In genomic region chr1:37299540-37300491, GRCm38 (mm10) we compare ENCODE assay signal across 8 mouse cellular contexts. TPM values are rescaled to one million over a fixed set of nuclear protein-coding genes. Genes with fewer than 3 reads are reported as not detected.
DNase-seq lines count a peak whose midpoint lies in the region; ATAC-seq lines count a peak whose summit lies in the region.

TSS of gene Inpp4a (plus strand) at chr1:37299865.

- H3K4me2 ChIP-seq in heart, embryonic 14.5 days (ENCODE audit: low read length) = peak within 1 kb of the TSS; percentile 83
- peak within 1 kb of the TSS; percentile 99 for H3K4me2 ChIP-seq in liver, embryonic 13.5 days
- H3K4me2 ChIP-seq in stomach, embryonic 16.5 days (ENCODE audit: low read depth, low read length) = peak within 1 kb of the TSS; percentile 69

- no peaks in the 10 kb centered on the region for H3K36me3 ChIP-seq in heart, embryonic 14.5 days (ENCODE audit: control insufficient read depth, insufficient read depth, low read length)
- H3K36me3 ChIP-seq in liver, embryonic 13.5 days = no peaks in the 10 kb centered on the region
- H3K36me3 ChIP-seq in stomach, embryonic 16.5 days (ENCODE audit: control insufficient read depth, insufficient read depth, low read length) = no peaks in the 10 kb centered on the region

- DNase-seq in c-Kit-negative CD71-positive TER-119-positive erythroid progenitor cells, embryonic 14.5 days (ENCODE audit: low read depth, low spot score) = peak; percentile 83
- DNase-seq in fibroblast of lung, adult 2 months (ENCODE audit: low read depth) = peak; percentile 67
- DNase-seq in kidney, postnatal 14 days = peak; percentile 95
- DNase-seq in liver, embryonic 13.5 days = peak; percentile 86
- peak; percentile 96 for DNase-seq in neural tube, embryonic 10.5 days (ENCODE audit: extremely low spot score, low spot score)

- no peaks in the 10 kb centered on the region for H3K9me3 ChIP-seq in heart, embryonic 14.5 days (ENCODE audit: control insufficient read depth, low read length)
- H3K9me3 ChIP-seq in liver, embryonic 13.5 days (replicated peaks) = no peaks in the 10 kb centered on the region
- H3K9me3 ChIP-seq in stomach, embryonic 16.5 days (replicated peaks; ENCODE audit: control insufficient read depth, low read length) = no peaks in the 10 kb centered on the region

- peak; percentile 92 for ATAC-seq in CD4-positive, CD25-positive, alpha-beta regulatory T cell, adult 4 months
- ATAC-seq in heart, embryonic 14.5 days (ENCODE audit: insufficient number of reproducible peaks, insufficient read depth, low FRiP score, low read depth) = peak; percentile 89
- peak; percentile 92 for ATAC-seq in liver, embryonic 13.5 days (ENCODE audit: low read depth)
- peak; percentile 93 for ATAC-seq in stomach, embryonic 16.5 days (ENCODE audit: insufficient read depth, low FRiP score)

- no peaks in the 10 kb centered on the region for H3K27me3 ChIP-seq in heart, embryonic 14.5 days (ENCODE audit: control insufficient read depth, insufficient read depth, low read length)
- peaks cover 16% of the 10 kb centered on the region; the same call in 1 of the 2 replicates for H3K27me3 ChIP-seq in liver, embryonic 13.5 days
- H3K27me3 ChIP-seq in stomach, embryonic 16.5 days (ENCODE audit: control insufficient read depth, insufficient read depth, low read length) = no peaks in the 10 kb centered on the region

- H3K9ac ChIP-seq in heart, embryonic 14.5 days (ENCODE audit: low read length) = peak within 1 kb of the TSS; percentile 94
- peak within 1 kb of the TSS; percentile 82 for H3K9ac ChIP-seq in liver, embryonic 13.5 days
- peak within 1 kb of the TSS; percentile 90 for H3K9ac ChIP-seq in stomach, embryonic 16.5 days (ENCODE audit: low read length)

- peaks cover 5% of the 10 kb centered on the region in 2 experiments; a peak in 2 of 4 replicates for H3K4me1 ChIP-seq in heart, embryonic 14.5 days (ENCODE audit: control insufficient read depth in 2 of 2, insufficient read depth in 2 of 2, low read length in 2 of 2)
- H3K4me1 ChIP-seq in liver, embryonic 13.5 days (replicated peaks) = peaks cover 28% of the 10 kb centered on the region
- H3K4me1 ChIP-seq in stomach, embryonic 16.5 days (ENCODE audit: control insufficient read depth, insufficient read depth, low read length) = peaks cover 6% of the 10 kb centered on the region; the same call in 1 of the 2 replicates

- WGBS in heart, embryonic 14.5 days = under 1% methylated on average over 77 of the region's 77 CpGs
- WGBS in liver, embryonic 13.5 days (ENCODE audit: insufficient replicate concordance) = 1% methylated on average over 77 of the region's 77 CpGs
- WGBS in stomach, embryonic 16.5 days = under 1% methylated on average over 77 of the region's 77 CpGs

- peak within 1 kb of the TSS; percentile 22 to 64; a peak in 2 of 4 replicates for H3K27ac ChIP-seq in heart, embryonic 14.5 days (replicated peaks in 1 of 2; ENCODE audit: control insufficient read depth in 1 of 2, insufficient read depth in 1 of 2, low read depth in 2 of 2, low read length in 2 of 2)
- H3K27ac ChIP-seq in liver, embryonic 13.5 days = no peak within 1 kb of the TSS; the same call in 1 of the 2 replicates
- peak within 1 kb of the TSS; percentile 59 for H3K27ac ChIP-seq in stomach, embryonic 16.5 days (ENCODE audit: low read length)

- peak within 1 kb of the TSS; percentile 91 to 95 for H3K4me3 ChIP-seq in heart, embryonic 14.5 days (ENCODE audit: control insufficient read depth in 1 of 2, insufficient read depth in 1 of 2, low read depth in 1 of 2, low read length in 2 of 2)
- H3K4me3 ChIP-seq in liver, embryonic 13.5 days (replicated peaks) = peak within 1 kb of the TSS; percentile 82
- peak within 1 kb of the TSS; percentile 90 for H3K4me3 ChIP-seq in stomach, embryonic 16.5 days (replicated peaks; ENCODE audit: low read length)

RNA-seq across cellular contexts. Expression of gene Inpp4a, which starts in this region (rescaled TPM):
- 10 to 100 TPM; 76.6 to 78.0 TPM for polyA plus RNA-seq in CD4-positive, CD25-positive, alpha-beta regulatory T cell, adult 4 months (2017; shearing (Covaris generic))
- polyA plus RNA-seq in heart, embryonic 14.5 days (2014; fragmentation: Nextera tagmentation; extraction: Ambion mirVana) = 13.7 and 15.5 TPM in 2 replicates
- polyA plus RNA-seq in liver, embryonic 13.5 days (2015; fragmentation: Nextera tagmentation; extraction: Ambion mirVana) = 3.0 and 3.1 TPM in 2 replicates
- 18.2 and 18.8 TPM in 2 replicates for polyA plus RNA-seq in stomach, embryonic 16.5 days (2015; fragmentation: Nextera tagmentation; extraction: Ambion mirVana)
